13 mouse cellular contexts compared by ENCODE assay signal in the genomic region with DNA sequence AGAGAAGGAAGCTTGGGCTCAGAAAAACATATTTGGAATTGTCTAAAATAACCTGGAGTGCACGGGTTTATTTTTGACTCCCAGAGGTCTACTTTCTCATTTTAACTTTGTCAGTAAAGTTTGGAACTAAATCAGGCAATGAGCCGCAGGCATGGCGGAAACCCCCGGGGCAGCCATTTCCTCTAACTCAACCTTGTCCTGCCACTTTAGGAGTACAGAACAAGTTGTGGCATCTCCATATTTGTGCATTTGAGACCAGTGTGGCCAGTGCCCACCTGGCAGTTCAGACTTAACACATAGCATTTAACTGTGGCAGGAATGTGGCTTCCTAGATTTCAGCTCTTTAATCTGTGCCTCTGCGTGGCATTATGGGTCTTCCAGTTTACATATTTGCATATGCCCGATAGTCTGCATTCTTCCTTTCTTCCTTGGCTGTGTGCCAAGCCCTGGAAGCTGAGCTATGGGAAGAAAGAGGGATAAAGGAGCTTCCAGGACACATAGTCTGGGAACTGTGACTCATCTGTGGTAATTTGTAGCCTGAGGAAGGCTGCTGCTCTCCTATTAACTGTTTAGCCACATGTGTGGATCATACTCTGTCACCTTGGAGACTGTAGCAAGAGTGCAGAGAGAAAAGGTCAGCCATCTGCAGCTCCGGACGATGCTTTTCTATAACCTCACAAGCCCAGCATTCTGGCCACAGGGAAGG.
DNase-seq lines count a peak whose midpoint lies in the region; ATAC-seq and TF ChIP-seq lines count a peak whose summit lies in the region.
"Had no signal": no experiment of that assay in that cellular context is flagged by ENCODE, and none has a peak within 500 bp of the region (broad histone marks: within the 10 kb centered on the region; RNA-seq: fewer than 3 reads in every experiment).

No protein-coding gene starts in this region.

- 71% methylated on average over 8 of the region's 8 CpGs for WGBS in hindbrain, embryonic 15.5 days
- 70% methylated on average over 8 of the region's 8 CpGs for WGBS in hindbrain, embryonic 13.5 days
- WGBS in midbrain, embryonic 12.5 days = 73% methylated on average over 8 of the region's 8 CpGs
- WGBS in midbrain, embryonic 15.5 days = 62% methylated on average over 8 of the region's 8 CpGs
- WGBS in limb, embryonic 14.5 days = 48% methylated on average over 8 of the region's 8 CpGs

- H3K36me3 ChIP-seq in hindbrain, embryonic 15.5 days = no peaks in the 10 kb centered on the region
- H3K36me3 ChIP-seq in hindbrain, embryonic 13.5 days = no peaks in the 10 kb centered on the region
- no peaks in the 10 kb centered on the region for H3K36me3 ChIP-seq in midbrain, embryonic 12.5 days
- H3K36me3 ChIP-seq in midbrain, embryonic 15.5 days (replicated peaks) = no peaks in the 10 kb centered on the region
- no peaks in the 10 kb centered on the region for H3K36me3 ChIP-seq in limb, embryonic 14.5 days (ENCODE audit: control insufficient read depth, insufficient read depth, low read length)
- H3K36me3 ChIP-seq: G1E; heart, embryonic 10.5 days; neural tube, embryonic 13.5 days had no signal

- H3K27me3 ChIP-seq in hindbrain, embryonic 15.5 days = no peaks in the 10 kb centered on the region
- H3K27me3 ChIP-seq in hindbrain, embryonic 13.5 days = no peaks in the 10 kb centered on the region
- no peaks in the 10 kb centered on the region for H3K27me3 ChIP-seq in midbrain, embryonic 12.5 days
- no peaks in the 10 kb centered on the region for H3K27me3 ChIP-seq in midbrain, embryonic 15.5 days (replicated peaks)
- H3K27me3 ChIP-seq in limb, embryonic 14.5 days (ENCODE audit: control insufficient read depth, insufficient read depth, low read length) = no peaks in the 10 kb centered on the region
- H3K27me3 ChIP-seq: neural tube, embryonic 13.5 days had no signal

- no peaks in the 10 kb centered on the region for H3K9me3 ChIP-seq in hindbrain, embryonic 15.5 days
- no peaks in the 10 kb centered on the region for H3K9me3 ChIP-seq in hindbrain, embryonic 13.5 days
- H3K9me3 ChIP-seq in midbrain, embryonic 12.5 days = no peaks in the 10 kb centered on the region
- H3K9me3 ChIP-seq in midbrain, embryonic 15.5 days = no peaks in the 10 kb centered on the region
- H3K9me3 ChIP-seq in limb, embryonic 14.5 days (ENCODE audit: control insufficient read depth, low read length) = no peaks in the 10 kb centered on the region
- H3K9me3 ChIP-seq: G1E; heart, embryonic 10.5 days; neural tube, embryonic 13.5 days had no signal

- H3K27ac ChIP-seq in hindbrain, embryonic 15.5 days (replicated peaks) = no peak overlapping the region
- H3K27ac ChIP-seq in hindbrain, embryonic 13.5 days = no peak overlapping the region
- H3K27ac ChIP-seq in midbrain, embryonic 12.5 days (replicated peaks) = no peak overlapping the region
- no peak overlapping the region for H3K27ac ChIP-seq in midbrain, embryonic 15.5 days
- H3K27ac ChIP-seq in limb, embryonic 14.5 days (replicated peaks; ENCODE audit: low read depth, low read length) = no peak overlapping the region
- H3K27ac ChIP-seq: heart, embryonic 10.5 days; neural tube, embryonic 13.5 days had no signal

- H3K9ac ChIP-seq in hindbrain, embryonic 15.5 days = no peak overlapping the region
- no peak overlapping the region for H3K9ac ChIP-seq in hindbrain, embryonic 13.5 days
- H3K9ac ChIP-seq in midbrain, embryonic 12.5 days (replicated peaks) = no peak overlapping the region
- no peak overlapping the region for H3K9ac ChIP-seq in midbrain, embryonic 15.5 days
- no peak overlapping the region for H3K9ac ChIP-seq in limb, embryonic 14.5 days (ENCODE audit: low read depth, low read length, severe bottlenecking)
- H3K9ac ChIP-seq: neural tube, embryonic 13.5 days had no signal

- H3K4me1 ChIP-seq in hindbrain, embryonic 15.5 days (replicated peaks) = no peaks in the 10 kb centered on the region; the same call in 1 of the 2 replicates
- no peaks in the 10 kb centered on the region for H3K4me1 ChIP-seq in hindbrain, embryonic 13.5 days (replicated peaks)
- H3K4me1 ChIP-seq in midbrain, embryonic 12.5 days = peaks cover 3% of the 10 kb centered on the region; the same call in 1 of the 2 replicates
- 0 out of 2 replicates have a peak, but pooled peaks cover 4% of the 10 kb centered on the region for H3K4me1 ChIP-seq in midbrain, embryonic 15.5 days
- H3K4me1 ChIP-seq in limb, embryonic 14.5 days (ENCODE audit: control insufficient read depth, insufficient read depth, low read length) = peaks cover 14% of the 10 kb centered on the region

- no peak overlapping the region for H3K4me3 ChIP-seq in hindbrain, embryonic 15.5 days
- no peak overlapping the region for H3K4me3 ChIP-seq in hindbrain, embryonic 13.5 days
- H3K4me3 ChIP-seq in midbrain, embryonic 12.5 days = no peak overlapping the region
- H3K4me3 ChIP-seq in midbrain, embryonic 15.5 days = no peak overlapping the region
- H3K4me3 ChIP-seq in limb, embryonic 14.5 days (replicated peaks; ENCODE audit: low read length) = no peak overlapping the region
- H3K4me3 ChIP-seq: heart, embryonic 10.5 days; neural tube, embryonic 13.5 days had no signal

- TF ChIP-seq POLR2A in limb, embryonic 14.5 days (IDR thresholded peaks at IDR 0.05; ENCODE audit: borderline replicate concordance, extremely low read depth, insufficient read depth, insufficient read length) = no peak

- H3K4me2 ChIP-seq in hindbrain, embryonic 15.5 days = no peak overlapping the region
- no peak overlapping the region for H3K4me2 ChIP-seq in hindbrain, embryonic 13.5 days
- H3K4me2 ChIP-seq in midbrain, embryonic 12.5 days (replicated peaks) = no peak overlapping the region
- no peak overlapping the region for H3K4me2 ChIP-seq in midbrain, embryonic 15.5 days
- no peak overlapping the region for H3K4me2 ChIP-seq in limb, embryonic 14.5 days (replicated peaks; ENCODE audit: low read depth, low read length, severe bottlenecking)
- H3K4me2 ChIP-seq: neural tube, embryonic 13.5 days had no signal

- peak; percentile 49 for DNase-seq in R1 (ENCODE audit: low read depth, low spot score)
- DNase-seq in limb, embryonic 14.5 days (ENCODE audit: low spot score) = no peak
- DNase-seq in cerebellum, postnatal 36 days = no peak
- DNase-seq: embryo, embryonic 11 days; kidney, adult 11 months; thymus, adult 2 months had no signal

- 0 out of 2 replicates have a peak, but pooled peaks have one; percentile 19 for ATAC-seq in hindbrain, embryonic 15.5 days (ENCODE audit: low FRiP score, low read depth)
- no peak for ATAC-seq in hindbrain, embryonic 13.5 days (ENCODE audit: low FRiP score)
- 0 out of 2 replicates have a peak, but pooled peaks have one; percentile 23 for ATAC-seq in midbrain, embryonic 12.5 days (ENCODE audit: low FRiP score, low read depth)
- ATAC-seq in midbrain, embryonic 15.5 days (replicated peaks) = no peak; the same call in 1 of the 2 replicates
- peak; percentile 62; the same call in 1 of the 2 replicates for ATAC-seq in limb, embryonic 14.5 days (ENCODE audit: low FRiP score, low read depth)

Comparison
In these comparisons a context has a peak if more than half of its experiments do, and no peak if none do; other contexts are left out.
1. ATAC-seq: peak in hindbrain, embryonic 15.5 days (single experiment), midbrain, embryonic 12.5 days (single experiment) and limb, embryonic 14.5 days (single experiment); none in hindbrain, embryonic 13.5 days (single experiment) and midbrain, embryonic 15.5 days (single experiment).